Mouse (Mus musculus) liver, embryonic 14.5 days (tissue): ENCODE data around the gene Atg9b.

Experiments used
- CTCF ChIP-seq: IDR thresholded peaks from 2 replicates; pipeline ENCODE4 v1.5.1; 2016; ENCODE audit warnings: antibody characterized with exemption, low read depth, control low read depth
- EP300 ChIP-seq: IDR thresholded peaks from 2 replicates; pipeline ENCODE4 v1.6.1; 2016; ENCODE audit warnings: antibody characterized with exemption, low read depth

DNA sequence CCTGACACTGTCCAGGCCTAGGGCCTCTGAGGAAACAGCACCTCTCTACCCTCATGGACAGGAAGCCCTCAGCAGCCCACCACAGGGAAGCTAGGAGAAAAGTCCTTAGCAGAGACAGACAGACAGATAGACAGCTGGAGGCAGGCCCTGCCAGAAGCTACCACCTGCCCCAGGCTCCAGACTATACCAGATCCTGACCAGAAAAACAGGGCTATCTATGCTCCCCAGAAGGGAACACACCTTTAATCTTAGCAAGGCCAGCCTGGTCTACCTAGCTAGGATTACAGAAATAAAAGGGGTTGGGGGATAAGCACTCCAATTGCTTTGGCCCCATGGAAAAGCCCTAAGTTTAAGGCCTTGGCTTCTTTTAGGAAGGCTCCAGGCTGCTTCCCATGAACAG lies 48.6 kb downstream of the Atg9b start:
- TF ChIP-seq CTCF (no peak), EP300 (no peak)
